Mouse (Mus musculus) lung, postnatal 0 days (tissue): Measurements from ENCODE around the gene Qrich2. TPM values are rescaled to one million over a fixed set of nuclear protein-coding genes. Genes with fewer than 3 reads are reported as not detected.
"Not testable (repeated sequence)": the region's sequence is repeated elsewhere in the genome, so short reads cannot be mapped to it uniquely, and the experiment has no call there.

Source experiments
- ATAC-seq: fragments of 200-750 bp; cut with Nextera tagmentation; 2 replicates; pipeline ENCODE4 v1.8.0; 2017; ENCODE audit warnings: moderate library complexity
- DNase-seq: peaks from one replicate; pipeline ENCODE4 v3.0.0-alpha.2; 2016; ENCODE audit warnings: low spot score
- H3K27ac ChIP-seq: fragments of 300-500 bp; sonication (generic); 2 replicates; pipeline ENCODE4 v1.5.1; 2014; ENCODE audit warnings: antibody characterized with exemption, mild to moderate bottlenecking, low read length, mixed read lengths
- H3K27me3 ChIP-seq: fragments of 300-500 bp; sonication (generic); replicated peaks from 2 replicates; pipeline ENCODE4 v1.6.1; 2014; ENCODE audit warnings: low read length, mixed read lengths; ENCODE audit not compliant: insufficient read depth
- H3K36me3 ChIP-seq: fragments of 300-500 bp; sonication (generic); 2 replicates; pipeline ENCODE4 v1.6.1; 2014; ENCODE audit warnings: low read length, mixed read lengths; ENCODE audit not compliant: insufficient read depth
- H3K4me1 ChIP-seq: fragments of 300-500 bp; sonication (generic); 2 replicates; pipeline ENCODE4 v1.6.1; 2014; ENCODE audit warnings: antibody characterized with exemption, low read depth, low read length, mixed read lengths; ENCODE audit not compliant: insufficient read depth
- H3K4me2 ChIP-seq: fragments of 300-500 bp; sonication (generic); replicated peaks from 2 replicates; pipeline ENCODE4 v1.6.1; 2014; ENCODE audit warnings: low read depth, mild to moderate bottlenecking, low read length, moderate library complexity, mixed read lengths
- H3K4me3 ChIP-seq: fragments of 300-500 bp; sonication (generic); 2 replicates; pipeline ENCODE4 v1.5.1; 2014; ENCODE audit warnings: low read depth, low read length
- H3K9ac ChIP-seq: fragments of 300-500 bp; sonication (generic); replicated peaks from 2 replicates; pipeline ENCODE4 v1.6.1; 2014; ENCODE audit warnings: low read depth, mild to moderate bottlenecking
- H3K9me3 ChIP-seq: fragments of 300-500 bp; sonication (generic); 2 replicates; pipeline ENCODE4 v1.6.1; 2016; ENCODE audit warnings: low read length, mixed read lengths
- CTCF ChIP-seq: IDR thresholded peaks from 2 replicates; pipeline ENCODE4 v1.5.1; 2016; ENCODE audit warnings: antibody characterized with exemption, mild to moderate bottlenecking
- EP300 ChIP-seq: IDR thresholded peaks from 2 replicates; pipeline ENCODE4 v1.6.1; 2016; ENCODE audit warnings: antibody characterized with exemption, mild to moderate bottlenecking, control low read depth
- WGBS: fragments of 180-500 bp; shearing (Covaris S2); extraction: QIAGEN DNeasy Blood & Tissue Kit; methylation state at CpG from one replicate; pipeline ENCODE4 v1.1.7; 2014; 5-methylcytosine and 5-hydroxymethylcytosine counted together
- polyA plus RNA-seq: library from polyadenylated mRNA; unstranded; fragments of >200 nt; fragmentation: Nextera tagmentation; extraction: Ambion mirVana; gene quantifications from 2 replicates; pipeline ENCODE4 v1.2.1, GENCODE M21; 2015

The Qrich2 gene
- polyA plus RNA-seq, 1 experiment from 2014 or later = 0.05 TPM

DNA sequence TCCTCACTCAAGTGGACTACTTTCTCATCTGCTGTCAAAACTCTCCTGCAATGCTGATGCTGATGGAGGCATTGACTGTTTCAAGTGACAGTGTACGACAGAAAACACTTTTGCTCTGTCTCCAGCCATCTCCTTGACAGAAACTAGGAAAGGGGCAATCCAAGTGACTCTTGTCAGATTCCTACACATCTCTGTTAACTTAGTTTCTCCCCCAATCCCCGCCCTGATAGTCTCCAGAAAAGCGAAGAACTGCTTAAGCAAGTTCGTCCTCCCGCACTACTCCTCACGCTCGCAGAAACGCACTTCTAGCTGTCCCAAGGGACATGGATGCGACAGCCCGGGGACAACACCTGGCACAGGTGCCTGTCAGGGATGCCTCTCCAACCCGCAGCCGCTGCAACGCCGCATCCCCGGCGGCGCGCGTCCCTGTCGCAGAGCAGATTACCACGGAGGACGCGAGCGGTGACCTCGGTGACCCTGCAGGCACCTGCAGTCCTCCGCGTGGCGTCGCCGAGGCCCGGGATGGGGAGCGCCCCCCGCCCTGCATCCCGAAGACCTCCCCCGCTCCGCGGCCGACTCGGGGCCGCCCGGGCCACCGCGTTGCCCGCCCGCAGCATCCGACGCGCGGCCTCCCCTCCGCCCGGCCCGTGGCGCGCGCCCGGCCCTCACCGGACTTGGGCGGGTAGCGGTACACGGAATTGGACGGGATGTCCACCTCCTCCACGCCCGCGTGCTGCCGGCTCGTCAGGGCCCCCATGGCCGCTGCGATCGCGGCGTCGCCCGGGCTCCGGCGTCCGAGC, 53.8 kb downstream of the Qrich2 start:
- TF ChIP-seq EP300 = no peak
- TF ChIP-seq CTCF = no peak
- DNase-seq = no peak
- WGBS = under 1% methylated on average over 61 of the region's 76 CpGs

DNA sequence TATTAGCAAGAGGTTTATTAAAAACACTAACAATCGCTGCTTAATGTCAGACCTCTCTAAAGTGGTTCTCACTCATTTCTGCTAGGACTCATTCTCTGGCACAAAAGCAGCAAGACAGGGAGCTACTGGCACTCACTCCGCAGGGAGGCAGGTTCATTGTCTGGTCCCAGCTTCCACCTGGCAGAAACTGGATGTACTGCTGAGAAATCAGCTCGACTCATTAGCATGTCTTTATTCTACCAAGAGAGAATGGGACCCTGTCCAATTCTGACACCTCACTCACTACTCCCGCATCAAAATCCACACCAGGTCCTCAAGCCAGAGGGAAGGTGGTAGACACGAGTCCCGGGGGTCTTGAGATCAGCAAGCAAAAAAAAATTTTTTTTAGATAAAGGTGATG, 54.5 kb downstream of the Qrich2 start:
- no peak overlapping the region for H3K9ac ChIP-seq
- H3K27me3 ChIP-seq = no peaks in the 10 kb centered on the region
- no peak overlapping the region for H3K27ac ChIP-seq
- H3K36me3 ChIP-seq = no peaks in the 10 kb centered on the region
- H3K4me2 ChIP-seq = no peak overlapping the region
- H3K4me1 ChIP-seq = no peaks in the 10 kb centered on the region; the same call in 1 of the 2 replicates
- TF ChIP-seq CTCF (no peak), EP300 (no peak)
- WGBS = 40% methylated on average over 6 of the region's 6 CpGs
- no peak for ATAC-seq
- H3K4me3 ChIP-seq = no peak overlapping the region
- H3K9me3 ChIP-seq = no peaks in the 10 kb centered on the region
- DNase-seq = no peak

More for the DNA sequence above, 53.8 kb downstream of the Qrich2 start:
- Histone ChIP-seq H3K27ac (no peak overlapping the region), H3K9ac (peak overlapping the region; percentile 29), H3K9me3 (no peaks in the 10 kb centered on the region), H3K4me1 (no peaks in the 10 kb centered on the region; the same call in 1 of the 2 replicates), H3K4me3 (peak overlapping the region; percentile 64), H3K36me3 (no peaks in the 10 kb centered on the region), H3K4me2 (peak overlapping the region; percentile 99), H3K27me3 (no peaks in the 10 kb centered on the region)
- peak; percentile 66 for ATAC-seq

GRCm38 (mm10) chr11:116410415-116410814, 55.6 kb downstream of the Qrich2 start:
- not testable (repeated sequence) for DNase-seq, H3K9me3 ChIP-seq, H3K27ac ChIP-seq, H3K4me3 ChIP-seq, H3K9ac ChIP-seq, H3K27me3 ChIP-seq, ATAC-seq, H3K4me2 ChIP-seq, H3K4me1 ChIP-seq, H3K36me3 ChIP-seq
- 93% methylated on average over 4 of the region's 4 CpGs for WGBS

DNA sequence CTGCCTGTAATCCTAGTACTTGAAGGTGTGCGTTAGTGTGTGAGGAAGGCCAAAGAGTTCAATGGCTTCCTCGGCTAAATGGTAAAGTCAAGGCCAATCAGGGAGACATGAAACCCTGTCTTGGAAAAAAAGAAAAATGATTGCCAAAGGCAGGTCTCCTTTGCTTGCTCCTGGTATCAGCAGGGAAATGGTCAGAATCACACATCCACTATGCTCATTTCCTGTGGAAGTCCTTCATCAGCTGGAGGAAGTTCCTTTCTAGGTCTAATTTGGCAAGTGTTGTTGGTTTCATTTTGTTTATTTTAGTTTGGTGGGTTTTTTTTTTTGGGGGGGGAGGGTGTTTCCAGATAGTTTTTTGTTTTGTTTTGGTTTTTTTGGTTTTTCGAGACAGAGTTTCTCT, 57.0 kb downstream of the Qrich2 start:
- Histone ChIP-seq H3K27me3 (no peaks in the 10 kb centered on the region), H3K36me3 (no peaks in the 10 kb centered on the region), H3K9me3 (no peaks in the 10 kb centered on the region), H3K27ac (no peak overlapping the region), H3K4me2 (no peak overlapping the region), H3K4me3 (no peak overlapping the region), H3K4me1 (no peaks in the 10 kb centered on the region; the same call in 1 of the 2 replicates), H3K9ac (no peak overlapping the region)
- no peak for ATAC-seq
- WGBS = 71% methylated on average over 3 of the region's 3 CpGs
- TF ChIP-seq EP300 = no peak
- TF ChIP-seq CTCF = no peak
- DNase-seq = no peak

DNA sequence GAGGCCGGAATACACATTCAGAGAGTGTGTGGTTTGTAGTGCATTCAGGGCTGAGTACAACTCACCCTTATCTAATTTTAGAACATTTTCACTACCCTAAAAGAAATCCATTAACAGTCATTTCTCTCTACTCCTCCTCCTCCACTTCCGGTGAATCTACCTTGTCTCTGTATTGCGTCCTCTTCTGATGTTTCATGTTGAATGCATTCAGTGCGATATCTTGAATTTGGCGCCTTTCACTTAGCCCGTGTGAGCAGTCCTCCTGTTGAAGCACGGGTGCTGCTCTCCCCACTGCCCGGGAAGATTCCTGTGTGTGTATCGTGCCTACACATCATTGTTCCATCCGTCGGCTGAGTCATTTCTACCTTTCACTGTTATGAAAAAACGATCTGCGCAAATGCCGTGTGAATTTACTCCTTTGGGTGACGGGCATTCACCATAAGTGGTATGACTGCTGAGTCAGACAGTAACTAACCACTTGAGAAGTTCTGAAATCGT, 59.8 kb downstream of the Qrich2 start:
- Histone ChIP-seq H3K4me3 (no peak overlapping the region), H3K4me2 (no peak overlapping the region), H3K9ac (no peak overlapping the region), H3K27me3 (no peaks in the 10 kb centered on the region), H3K4me1 (no peaks in the 10 kb centered on the region), H3K27ac (no peak overlapping the region), H3K9me3 (no peaks in the 10 kb centered on the region), H3K36me3 (no peaks in the 10 kb centered on the region)
- DNase-seq (no peak), ATAC-seq (no peak)
- TF ChIP-seq EP300 = no peak
- TF ChIP-seq CTCF = no peak
- 88% methylated on average over 16 of the region's 16 CpGs for WGBS

GRCm38 (mm10) chr11:116405601-116406000, 60.4 kb downstream of the Qrich2 start:
- Histone ChIP-seq H3K4me3 (no peak overlapping the region), H3K36me3 (no peaks in the 10 kb centered on the region), H3K9me3 (no peaks in the 10 kb centered on the region), H3K27me3 (no peaks in the 10 kb centered on the region), H3K27ac (no peak overlapping the region), H3K4me1 (no peaks in the 10 kb centered on the region), H3K4me2 (no peak overlapping the region), H3K9ac (no peak overlapping the region)
- TF ChIP-seq CTCF (no peak), EP300 (no peak)
- ATAC-seq (no peak), DNase-seq (no peak)
- 85% methylated on average over 4 of the region's 4 CpGs for WGBS
